Mouse (Mus musculus) midbrain, embryonic 10.5 days (tissue): ENCODE data around the gene Trpm2. TPM values are rescaled to one million over a fixed set of nuclear protein-coding genes. Genes with fewer than 3 reads are reported as not detected.
A peak's percentile ranks its signal among the peaks of the same experiment; 100 is the strongest.
"Not testable (repeated sequence)": the region's sequence is repeated elsewhere in the genome, so short reads cannot be mapped to it uniquely, and the experiment has no call there.

ENCODE experiments used
- DNase-seq: peaks from one replicate; pipeline ENCODE4 v3.0.0-alpha.2; 2017; ENCODE audit warnings: low spot score
- H3K27ac ChIP-seq: fragments of 300-500 bp; sonication (generic); replicated peaks from 2 replicates; pipeline ENCODE4 v1.5.1; 2016; ENCODE audit warnings: mild to moderate bottlenecking
- H3K27me3 ChIP-seq: fragments of 300-500 bp; sonication (generic); 2 replicates; pipeline ENCODE4 v1.6.1; 2016; ENCODE audit warnings: low read depth, mild to moderate bottlenecking; ENCODE audit not compliant: poor library complexity, severe bottlenecking
- H3K36me3 ChIP-seq: fragments of 300-500 bp; sonication (generic); 2 replicates; pipeline ENCODE4 v1.6.1; 2016; ENCODE audit warnings: mild to moderate bottlenecking, moderate library complexity
- H3K4me1 ChIP-seq: fragments of 300-500 bp; sonication (generic); 2 replicates; pipeline ENCODE4 v1.6.1; 2016
- H3K4me3 ChIP-seq: fragments of 300-500 bp; sonication (generic); 2 replicates; pipeline ENCODE4 v1.5.1; 2016; ENCODE audit warnings: mild to moderate bottlenecking, moderate library complexity
- H3K9me3 ChIP-seq: fragments of 300-500 bp; sonication (generic); replicated peaks from 2 replicates; pipeline ENCODE4 v1.6.1; 2016; ENCODE audit warnings: mild to moderate bottlenecking
- WGBS: fragments of 180-500 bp; shearing (Covaris S2); methylation state at CpG from one replicate; pipeline ENCODE4 v1.1.7; 2016; 5-methylcytosine and 5-hydroxymethylcytosine counted together
- polyA plus RNA-seq: library from polyadenylated mRNA; unstranded; fragments of >200 nt; fragmentation: Nextera tagmentation; extraction: Ambion mirVana; gene quantifications from 2 replicates; pipeline ENCODE4 v1.2.1, GENCODE M21; 2016

Trpm2 gene
- 0.84 and 0.88 TPM in 2 replicates for polyA plus RNA-seq

- Histone ChIP-seq H3K4me1 (peaks cover 11% of the 10 kb centered on the region), H3K9me3 (no peaks in the 10 kb centered on the region), H3K36me3 (no peaks in the 10 kb centered on the region), H3K4me3 (peak within 1 kb of the TSS; percentile 50), H3K27me3 (peaks cover 35% of the 10 kb centered on the region), H3K27ac (peak within 1 kb of the TSS; percentile 5)
- WGBS = 93% methylated on average over 6 of the region's 6 CpGs
- no peak for DNase-seq
These were observed at the start of gene Trpm2 for GRCm38 (mm10) chr10:77970481-77970880. Gene Trpm2 (minus strand): TSS chr10:77970563.

GRCm38 (mm10) chr10:78019984-78020383, 49.6 kb upstream of the Trpm2 start:
- 100% methylated on average over 7 of the region's 11 CpGs for WGBS
- H3K4me1 ChIP-seq, H3K36me3 ChIP-seq, H3K27ac ChIP-seq, H3K27me3 ChIP-seq, H3K9me3 ChIP-seq, H3K4me3 ChIP-seq, DNase-seq: not testable (repeated sequence)

- Histone ChIP-seq H3K9me3 (no peaks in the 10 kb centered on the region; the same call in 1 of the 2 replicates), H3K36me3 (no peaks in the 10 kb centered on the region), H3K4me1 (peaks cover 3% of the 10 kb centered on the region), H3K27me3 (no peaks in the 10 kb centered on the region), H3K4me3 (peak overlapping the region; percentile 46), H3K27ac (no peak overlapping the region)
- WGBS = 87% methylated on average over 4 of the region's 4 CpGs
- DNase-seq = no peak
These were observed 48.9 kb upstream of the Trpm2 start for GRCm38 (mm10) chr10:78019291-78019690.

GRCm38 (mm10) chr10:78018797-78019203, 48.4 kb upstream of the Trpm2 start:
- DNase-seq = peak; percentile 82
- H3K9me3 ChIP-seq = no peaks in the 10 kb centered on the region; the same call in 1 of the 2 replicates
- WGBS = 20% methylated on average over 19 of the region's 19 CpGs
- peak overlapping the region; percentile 46 for H3K4me3 ChIP-seq
- H3K27me3 ChIP-seq = no peaks in the 10 kb centered on the region
- peaks cover 3% of the 10 kb centered on the region for H3K4me1 ChIP-seq
- H3K36me3 ChIP-seq = no peaks in the 10 kb centered on the region
- H3K27ac ChIP-seq = peak overlapping the region; percentile 42; the same call in 1 of the 2 replicates

- DNase-seq = no peak
- H3K4me3 ChIP-seq = no peak overlapping the region
- no peaks in the 10 kb centered on the region for H3K36me3 ChIP-seq
- no peaks in the 10 kb centered on the region for H3K27me3 ChIP-seq
- H3K27ac ChIP-seq = no peak overlapping the region
- 53% methylated on average over 5 of the region's 5 CpGs for WGBS
- peaks cover 3% of the 10 kb centered on the region for H3K4me1 ChIP-seq
- H3K9me3 ChIP-seq = no peaks in the 10 kb centered on the region; the same call in 1 of the 2 replicates
These were observed 46.0 kb upstream of the Trpm2 start for GRCm38 (mm10) chr10:78016366-78016765.

- WGBS = 100% methylated on average over 1 of the region's 1 CpGs
- H3K27me3 ChIP-seq = peaks cover 6% of the 10 kb centered on the region; the same call in 1 of the 2 replicates
- H3K4me3 ChIP-seq = no peak overlapping the region
- H3K36me3 ChIP-seq = no peaks in the 10 kb centered on the region
- no peak overlapping the region for H3K27ac ChIP-seq
- H3K4me1 ChIP-seq = peaks cover 4% of the 10 kb centered on the region
- no peaks in the 10 kb centered on the region; the same call in 1 of the 2 replicates for H3K9me3 ChIP-seq
- DNase-seq = no peak
These were observed 45.1 kb upstream of the Trpm2 start for GRCm38 (mm10) chr10:78015489-78015888.

GRCm38 (mm10) chr10:78012661-78013495, 42.5 kb upstream of the Trpm2 start:
- Histone ChIP-seq H3K4me3 (no peak overlapping the region), H3K4me1 (peaks cover 19% of the 10 kb centered on the region), H3K9me3 (no peaks in the 10 kb centered on the region; the same call in 1 of the 2 replicates), H3K27me3 (peaks cover 8% of the 10 kb centered on the region; the same call in 1 of the 2 replicates), H3K27ac (no peak overlapping the region), H3K36me3 (no peaks in the 10 kb centered on the region)
- WGBS = 95% methylated on average over 18 of the region's 18 CpGs
- DNase-seq = no peak

- H3K27me3 ChIP-seq, DNase-seq, H3K9me3 ChIP-seq, H3K27ac ChIP-seq, H3K4me3 ChIP-seq, H3K36me3 ChIP-seq: not testable (repeated sequence)
- 92% methylated on average over 5 of the region's 5 CpGs for WGBS
- H3K4me1 ChIP-seq = peaks cover 37% of the 10 kb centered on the region
These were observed 40.8 kb upstream of the Trpm2 start for GRCm38 (mm10) chr10:78011116-78011515.

GRCm38 (mm10) chr10:78010335-78010734, 40.0 kb upstream of the Trpm2 start:
- H3K36me3 ChIP-seq = peaks cover 17% of the 10 kb centered on the region
- DNase-seq = no peak
- H3K4me3 ChIP-seq = peak overlapping the region; percentile 83
- H3K9me3 ChIP-seq = no peaks in the 10 kb centered on the region; the same call in 1 of the 2 replicates
- peaks cover 8% of the 10 kb centered on the region; the same call in 1 of the 2 replicates for H3K27me3 ChIP-seq
- H3K27ac ChIP-seq = peak overlapping the region; percentile 98; the same call in 1 of the 2 replicates
- H3K4me1 ChIP-seq = peaks cover 44% of the 10 kb centered on the region
- 25% methylated on average over 10 of the region's 10 CpGs for WGBS

GRCm38 (mm10) chr10:78009945-78010293, 39.6 kb upstream of the Trpm2 start, which contains the start of gene Pfkl:
Gene Pfkl (minus strand): TSS chr10:78010083.
- WGBS = 1% methylated on average over 9 of the region's 9 CpGs
- H3K36me3 ChIP-seq = peaks cover 21% of the 10 kb centered on the region

GRCm38 (mm10) chr10:78009184-78009944, 39.0 kb upstream of the Trpm2 start:
- DNase-seq = peak; percentile 97
- Histone ChIP-seq H3K4me3 (peak overlapping the region; percentile 83), H3K27ac (peak overlapping the region; percentile 98), H3K4me1 (peaks cover 47% of the 10 kb centered on the region), H3K36me3 (peaks cover 27% of the 10 kb centered on the region), H3K9me3 (no peaks in the 10 kb centered on the region; the same call in 1 of the 2 replicates), H3K27me3 (peaks cover 8% of the 10 kb centered on the region; the same call in 1 of the 2 replicates)
- under 1% methylated on average over 59 of the region's 59 CpGs for WGBS

More at GRCm38 (mm10) chr10:78009945-78010293, 39.6 kb upstream of the Trpm2 start, which contains the start of gene Pfkl:
- H3K9me3 ChIP-seq = no peaks in the 10 kb centered on the region; the same call in 1 of the 2 replicates
- peak within 1 kb of the TSS; percentile 83 for H3K4me3 ChIP-seq
- peaks cover 47% of the 10 kb centered on the region for H3K4me1 ChIP-seq
- H3K27me3 ChIP-seq = peaks cover 8% of the 10 kb centered on the region; the same call in 1 of the 2 replicates
- peak within 1 kb of the TSS; percentile 98 for H3K27ac ChIP-seq
- DNase-seq = no peak

- H3K4me1 ChIP-seq = peaks cover 47% of the 10 kb centered on the region
- no peak for DNase-seq
- peaks cover 8% of the 10 kb centered on the region; the same call in 1 of the 2 replicates for H3K27me3 ChIP-seq
- WGBS = 85% methylated on average over 3 of the region's 3 CpGs
- H3K9me3 ChIP-seq = no peaks in the 10 kb centered on the region
- peak overlapping the region; percentile 98 for H3K27ac ChIP-seq
- peak overlapping the region; percentile 83 for H3K4me3 ChIP-seq
- peaks cover 30% of the 10 kb centered on the region for H3K36me3 ChIP-seq
These were observed 37.8 kb upstream of the Trpm2 start for GRCm38 (mm10) chr10:78008169-78008568.
